In the genomic region with DNA sequence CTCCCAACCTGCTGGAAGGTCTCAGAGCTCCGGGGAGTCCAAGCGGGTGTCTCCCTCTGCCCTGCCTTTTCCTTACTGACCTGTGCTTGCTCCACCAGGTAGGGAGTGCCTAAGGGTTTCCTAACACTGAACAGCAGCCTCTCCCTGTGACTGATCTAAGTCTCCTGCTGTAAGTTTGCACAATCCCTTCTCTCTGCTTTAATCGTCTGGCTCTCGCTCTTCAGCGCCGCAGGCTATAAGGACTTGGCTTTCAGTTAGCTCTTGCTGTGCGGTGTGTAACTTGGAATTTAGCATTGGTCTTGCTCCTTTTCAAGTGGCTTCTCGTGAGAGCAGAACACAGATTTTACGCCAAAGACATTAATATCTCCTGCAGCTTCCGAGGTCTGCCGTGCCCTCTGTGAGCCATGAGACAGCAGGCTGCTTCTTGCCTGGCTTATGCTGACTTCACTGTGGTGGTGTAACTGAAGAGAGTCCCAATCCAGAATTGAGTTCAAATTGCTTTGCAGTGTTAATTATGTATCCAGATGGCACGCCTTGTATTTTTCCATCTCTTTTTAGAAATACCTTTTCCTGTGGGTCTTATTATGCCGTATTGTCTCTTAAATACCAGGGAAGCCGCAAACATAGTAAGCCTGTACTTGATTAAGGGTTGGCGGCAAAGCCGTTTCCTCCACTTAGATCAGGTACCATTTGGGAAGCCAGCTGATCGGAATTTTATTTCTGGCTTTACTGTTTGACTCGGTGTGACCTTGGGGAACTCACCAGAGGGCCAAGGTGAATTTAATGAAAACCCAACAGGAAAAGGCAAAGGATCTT, we compare ENCODE assay signal across 10 mouse cellular contexts. TPM values are rescaled to one million over a fixed set of nuclear protein-coding genes. Genes with fewer than 3 reads are reported as not detected.
A peak's percentile ranks its signal among the peaks of the same experiment; 100 is the strongest.
DNase-seq lines count a peak whose midpoint lies in the region; TF ChIP-seq lines count a peak whose summit lies in the region.
"Had no signal": no experiment of that assay in that cellular context is flagged by ENCODE, and none has a peak within 500 bp of the region (broad histone marks: within the 10 kb centered on the region; RNA-seq: fewer than 3 reads in every experiment).

No protein-coding gene starts in this region.

- H3K27ac ChIP-seq in left cerebral cortex, adult 2 months, result no peak overlapping the region
- no peak overlapping the region for H3K27ac ChIP-seq in kidney, adult 2 months (ENCODE audit: insufficient read depth, low read depth, low read length)
- H3K27ac ChIP-seq: neural tube, embryonic 13.5 days had no signal

- no peak overlapping the region for H3K4me3 ChIP-seq in left cerebral cortex, adult 2 months
- no peak overlapping the region for H3K4me3 ChIP-seq in kidney, adult 2 months (ENCODE audit: insufficient read depth, low read depth, low read length)
- H3K4me3 ChIP-seq: neural tube, embryonic 13.5 days had no signal

- H3K36me3 ChIP-seq in kidney, adult 2 months (ENCODE audit: control insufficient read depth, insufficient read depth, low read length), result no peaks in the 10 kb centered on the region

- H3K27me3 ChIP-seq in kidney, adult 2 months (replicated peaks; ENCODE audit: control insufficient read depth, insufficient read depth, low read length), result no peaks in the 10 kb centered on the region
- H3K27me3 ChIP-seq: neural tube, embryonic 13.5 days had no signal

- WGBS in kidney, adult 2 months, result 76% methylated on average over 18 of the region's 18 CpGs

- TF ChIP-seq POLR2A in kidney, adult 2 months (IDR thresholded peaks at IDR 0.05; ENCODE audit: low read depth, low read length), result no peak

- H3K4me1 ChIP-seq in kidney, adult 2 months (ENCODE audit: control insufficient read depth, insufficient read depth, low read length), result no peaks in the 10 kb centered on the region

- no peak for TF ChIP-seq CTCF in left cerebral cortex, adult 2 months (IDR thresholded peaks at IDR 0.05)
- no peak for TF ChIP-seq CTCF in kidney, adult 2 months (conservative IDR thresholded peaks at IDR 0.05; ENCODE audit: insufficient read depth, insufficient read length, low read depth, low read length)

- intact Hi-C loops in left cerebral cortex, adult 2 months (cut with DNase I), result no loop called here

- peak; percentile 7 for DNase-seq in left cerebral cortex, adult 11 months (ENCODE audit: low spot score)
- no peak for DNase-seq in left cerebral cortex, adult 2 months (ENCODE audit: extremely low spot score in 1 of 2, low spot score in 2 of 2)
- peak; percentile 14 to 24 for DNase-seq in cerebellum, adult 18-20 months
- DNase-seq in cerebellum, postnatal 25 days, result peak; percentile 45 to 46
- peak; percentile 29 to 33 for DNase-seq in layer of hippocampus, adult 8-10 months (ENCODE audit: low spot score in 2 of 2)
- DNase-seq in kidney, adult 2 months, result no peak
- DNase-seq in kidney, adult 8-10 months, result no peak
- no peak for DNase-seq in right cerebral cortex, postnatal 4 days
- DNase-seq: lung, embryonic 14.5 days had no signal

RNA-seq across cellular contexts. Expression of a gene that starts 50.4 kb away (rescaled TPM):
- 10 to 100 TPM; 32.8 to 34.7 TPM for total RNA-seq in left cerebral cortex, adult 2 months (2021)
- total RNA-seq in layer of hippocampus, adult 8-10 months (2022), result 10 to 100 TPM; 27.1 to 37.1 (median 31.1) TPM
- 6.0 and 6.8 TPM in 2 replicates for polyA plus RNA-seq in kidney, adult 2 months (2012; rRNA removed)

Comparison
In these comparisons a context has a peak if more than half of its experiments do, and no peak if none do; other contexts are left out.
1. DNase-seq: peak in left cerebral cortex, adult 11 months (single experiment), cerebellum, adult 18-20 months (2 of 2), cerebellum, postnatal 25 days (2 of 2) and layer of hippocampus, adult 8-10 months (2 of 2); none in left cerebral cortex, adult 2 months (0 of 2), kidney, adult 2 months (single experiment), kidney, adult 8-10 months (0 of 2) and right cerebral cortex, postnatal 4 days (single experiment).